Mouse (Mus musculus): ENCODE measurements around the gene Dntt.

Gene Dntt

DNA sequence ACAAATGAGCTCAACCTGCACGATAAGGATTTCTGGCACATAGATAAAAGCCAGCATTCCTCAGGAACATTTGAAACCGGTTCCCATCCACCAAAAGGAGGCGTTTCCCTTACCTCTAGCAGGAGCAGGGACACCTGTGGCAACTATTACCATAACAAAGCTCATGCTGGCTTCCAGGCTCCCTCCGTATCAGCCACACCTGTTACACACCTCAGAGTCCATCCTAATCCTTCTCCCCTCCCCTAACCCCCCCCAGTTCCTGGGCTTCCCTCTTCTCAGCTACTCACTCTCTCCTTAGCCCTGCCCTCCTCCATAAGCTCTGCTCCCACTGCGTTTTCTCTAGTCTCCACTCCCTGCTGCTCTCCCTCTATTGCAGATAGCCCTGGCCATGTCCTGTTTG lies 15.5 kb upstream of the Dntt start:
- DNase-seq, result no peak

DNA sequence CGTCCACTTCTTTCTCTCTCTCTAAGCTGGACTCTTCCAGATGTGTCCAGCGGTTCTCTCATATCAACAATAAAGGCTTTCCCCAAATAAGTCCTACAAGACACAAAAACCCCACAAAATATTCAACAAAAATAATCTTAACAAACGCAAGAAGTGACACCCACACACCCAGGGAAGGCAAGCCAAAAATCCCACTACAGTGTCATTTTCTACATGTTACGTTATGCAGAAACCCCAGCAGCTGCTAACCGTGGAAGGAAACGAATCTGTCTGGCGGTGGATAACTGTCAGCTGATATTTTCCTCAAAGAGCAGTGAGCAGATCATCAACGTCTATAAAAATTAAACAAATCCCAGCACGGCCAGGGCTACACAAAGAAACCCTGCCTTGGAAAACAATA lies 15.1 kb upstream of the Dntt start:
- no peak for DNase-seq

DNA sequence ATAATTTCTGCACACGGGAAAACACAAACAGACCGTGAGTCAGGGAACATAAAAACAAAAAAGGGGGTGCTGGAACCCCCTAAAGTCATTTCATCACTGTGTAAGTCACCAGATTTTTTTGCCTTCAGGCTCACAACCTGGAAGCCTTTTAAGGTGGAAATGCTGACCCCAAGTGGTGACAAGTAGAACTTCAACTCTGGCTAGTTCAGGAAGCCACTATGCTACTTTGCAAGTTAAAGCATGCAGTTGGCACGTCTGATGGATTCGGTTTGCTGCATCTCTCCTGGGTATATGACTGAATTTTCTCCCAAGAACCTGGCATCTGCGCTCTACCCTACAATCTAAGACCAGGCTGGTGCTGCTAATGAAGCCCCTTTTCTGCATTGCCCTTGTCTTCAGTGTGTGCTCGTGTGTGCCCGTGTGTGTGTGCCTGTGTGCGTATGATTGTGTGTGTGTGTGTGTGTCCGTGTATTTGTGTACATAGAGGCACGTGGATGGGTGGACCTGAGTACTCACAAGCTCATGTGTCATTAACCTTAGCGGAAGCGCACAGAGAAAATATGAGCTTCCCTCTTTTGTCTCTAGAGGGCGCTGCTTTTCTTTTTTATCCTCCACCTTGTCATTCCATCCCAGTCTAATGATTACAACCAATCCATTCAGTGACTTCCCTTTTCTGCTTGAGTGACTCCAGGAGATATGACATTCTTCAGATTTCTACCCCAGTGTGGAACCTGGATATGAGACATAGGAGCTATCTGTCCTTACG lies 12.9 kb upstream of the Dntt start:
- peak; percentile 65 for DNase-seq

DNA sequence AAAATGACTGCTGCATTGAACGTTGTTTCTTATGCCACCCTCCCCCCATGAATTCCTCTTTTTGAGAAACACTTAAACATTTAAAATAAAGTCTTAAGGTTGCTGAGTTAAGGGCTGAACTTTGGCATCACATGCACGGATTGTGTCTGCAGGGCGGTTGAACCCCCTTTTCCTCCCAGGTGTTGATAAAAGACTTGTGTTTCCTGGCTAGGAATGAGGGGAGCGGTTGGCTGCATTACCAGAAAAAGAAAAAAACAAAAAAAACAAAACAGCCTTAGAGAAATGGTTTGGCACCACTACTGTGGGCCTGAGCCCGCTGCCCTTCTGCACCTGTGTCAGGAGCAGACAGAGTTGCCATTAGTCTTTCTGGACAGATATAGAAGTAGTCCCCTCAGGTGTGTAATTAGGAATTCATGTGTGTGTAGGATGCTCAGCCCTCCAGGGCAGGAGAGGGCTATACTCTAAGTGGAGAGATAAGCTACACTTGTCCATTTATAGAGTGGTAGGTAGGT lies 9.9 kb upstream of the Dntt start:
- DNase-seq, result no peak

DNA sequence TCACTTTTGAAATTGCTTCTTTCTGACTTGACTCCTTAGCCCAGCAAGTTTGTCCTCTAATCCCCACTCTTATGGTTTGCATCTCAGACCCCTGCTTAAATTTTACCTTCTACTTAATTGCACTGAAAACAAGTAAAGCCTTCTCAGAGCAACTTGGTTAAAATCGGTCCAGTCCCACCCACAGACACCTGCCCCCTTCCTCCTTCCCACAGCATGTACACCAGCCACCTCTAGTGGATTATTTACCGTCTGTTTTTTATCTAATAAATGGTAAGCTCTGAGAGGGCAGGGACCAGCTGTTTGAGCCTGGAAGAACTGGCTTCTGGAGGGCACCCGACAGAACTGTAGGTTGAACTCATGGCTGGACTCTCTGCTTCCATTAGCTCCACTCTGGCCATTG lies 8.5 kb upstream of the Dntt start:
- DNase-seq, result no peak

DNA sequence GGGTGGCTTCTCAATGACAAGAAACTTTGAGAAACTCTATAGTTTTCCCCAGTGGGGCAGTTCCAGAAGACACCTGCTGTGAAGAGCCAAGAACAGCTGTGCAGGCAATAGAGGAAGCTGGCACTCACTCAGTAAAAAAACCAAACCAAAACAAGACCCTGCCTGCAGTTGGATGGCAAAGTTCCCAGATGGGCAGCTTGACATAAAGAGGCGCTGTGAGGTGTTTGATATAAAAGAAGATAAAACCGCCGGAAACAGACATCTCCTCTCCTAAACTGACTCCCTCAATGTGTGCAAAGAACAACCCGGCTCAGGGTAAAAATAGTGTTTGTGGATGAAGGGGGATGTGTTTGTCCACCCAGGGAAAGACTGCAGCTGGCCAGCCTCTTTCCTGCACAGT lies 6.8 kb upstream of the Dntt start:
- no peak for DNase-seq

DNA sequence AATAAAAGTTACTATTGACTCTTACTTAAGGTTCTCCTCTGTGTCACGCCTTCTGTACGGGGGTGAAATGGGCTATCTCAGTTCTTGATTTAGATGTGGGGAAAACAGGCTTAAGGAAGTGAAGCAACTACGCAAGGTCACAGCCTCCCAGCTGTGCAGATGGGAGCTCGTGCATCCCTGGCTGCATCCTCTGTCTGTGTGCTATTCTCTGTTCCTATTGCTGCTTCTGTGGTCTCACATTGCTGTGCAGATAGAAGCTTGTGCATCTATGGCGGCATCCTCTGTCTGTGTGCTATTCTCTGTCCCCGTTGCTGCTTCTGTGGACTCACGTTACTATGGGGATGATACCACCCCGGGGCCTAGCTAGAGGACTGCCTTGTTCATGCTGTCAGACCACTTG lies 2.5 kb upstream of the Dntt start:
- DNase-seq, result no peak

DNA sequence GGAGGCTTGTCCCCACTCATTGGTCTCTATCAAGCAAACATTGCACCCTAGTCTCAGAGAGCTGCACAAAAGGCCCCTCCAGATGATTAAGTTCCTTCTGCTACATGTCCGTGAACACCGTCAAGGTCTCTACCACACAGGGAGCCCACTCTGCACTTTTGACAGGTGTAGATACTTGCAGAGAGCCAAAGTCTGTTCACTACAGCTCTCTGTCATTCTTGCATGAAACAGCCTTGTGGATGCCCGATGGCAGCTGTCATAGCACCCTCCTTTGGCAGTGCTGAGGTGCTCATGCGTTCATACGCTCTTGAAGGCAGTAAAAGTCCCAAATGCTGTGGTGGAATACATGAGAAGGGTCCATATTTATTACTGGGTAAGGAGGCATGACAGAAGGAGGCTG lies 2.1 kb upstream of the Dntt start:
- DNase-seq, result no peak

DNA sequence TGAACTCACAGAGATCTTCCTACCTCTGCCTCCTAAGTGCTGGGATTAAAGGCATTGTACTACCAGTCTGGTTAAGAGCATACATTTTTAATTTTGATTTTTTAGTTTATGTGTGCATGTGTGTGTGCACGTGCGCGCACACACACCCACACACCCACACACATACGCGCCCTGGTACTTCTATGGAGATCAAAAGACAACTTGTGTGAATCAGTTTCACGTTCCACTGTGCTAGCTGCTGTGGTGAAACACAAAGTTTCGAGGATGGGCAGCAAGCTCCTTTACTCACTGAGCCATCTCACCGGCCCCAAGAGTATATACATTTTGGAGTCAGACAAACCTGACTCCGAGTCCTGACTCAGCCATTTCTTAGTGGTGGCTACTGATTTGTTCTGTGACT lies 1.5 kb upstream of the Dntt start:
- DNase-seq, result no peak

DNA sequence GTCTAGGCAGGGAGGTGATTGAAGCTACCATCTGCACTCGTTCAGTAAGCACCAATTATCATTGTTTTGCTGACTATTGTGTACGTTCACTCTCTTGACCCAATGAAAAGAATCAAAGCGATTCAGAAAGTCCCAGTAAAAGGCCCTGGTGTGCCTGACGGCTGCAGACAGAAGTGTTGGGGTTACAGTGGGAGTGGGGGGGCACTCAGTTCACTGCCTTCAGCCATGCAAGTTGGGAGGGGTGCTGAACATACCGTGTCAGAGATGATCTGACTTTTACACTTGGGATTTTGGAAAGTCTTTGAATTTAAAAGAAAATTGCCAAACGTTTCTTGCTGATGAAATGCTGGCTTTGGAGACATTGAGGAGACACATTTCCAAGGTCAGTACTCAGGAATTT lies 1.1 kb downstream of the Dntt start:
- no peak for DNase-seq

DNA sequence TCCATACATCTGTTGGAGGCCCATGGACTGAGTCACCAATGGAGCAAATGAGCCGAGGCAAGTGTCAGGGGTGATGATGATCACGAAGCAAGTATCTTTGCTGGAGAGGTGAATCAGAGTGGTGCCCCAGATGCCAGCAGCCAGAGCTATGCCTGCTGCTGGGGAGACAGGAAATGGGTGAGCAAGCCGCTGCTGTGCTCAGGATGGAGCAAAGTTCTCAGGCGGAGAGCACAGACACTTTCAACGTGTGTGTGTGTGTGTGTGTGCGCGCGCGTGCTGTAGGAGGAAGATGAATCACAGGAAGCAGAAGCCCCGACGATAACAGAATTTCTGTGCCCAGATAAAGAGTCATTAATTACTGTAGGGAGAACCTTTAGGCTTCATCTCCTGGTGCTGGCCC lies 1.9 kb downstream of the Dntt start:
- no peak for DNase-seq

DNA sequence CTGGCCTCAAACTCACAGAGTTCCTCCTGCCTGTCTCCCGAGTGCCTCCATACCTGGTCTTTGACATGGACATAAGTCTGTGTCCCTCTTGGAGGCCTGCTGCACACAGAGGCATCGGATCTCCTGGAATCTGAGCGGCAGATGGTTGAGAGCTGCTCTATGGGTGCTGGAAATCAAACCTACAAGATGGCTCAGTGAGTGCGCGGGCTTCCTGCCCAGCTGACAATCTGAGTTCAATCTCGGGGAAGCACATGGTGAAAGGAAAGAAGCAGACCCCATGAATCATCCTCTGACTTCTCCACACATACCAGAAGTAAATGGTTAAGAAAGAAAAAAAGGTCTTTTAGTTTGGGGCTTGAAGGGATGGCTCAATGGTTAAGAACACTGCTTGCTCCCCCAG lies 2.8 kb downstream of the Dntt start:
- DNase-seq, result no peak

DNA sequence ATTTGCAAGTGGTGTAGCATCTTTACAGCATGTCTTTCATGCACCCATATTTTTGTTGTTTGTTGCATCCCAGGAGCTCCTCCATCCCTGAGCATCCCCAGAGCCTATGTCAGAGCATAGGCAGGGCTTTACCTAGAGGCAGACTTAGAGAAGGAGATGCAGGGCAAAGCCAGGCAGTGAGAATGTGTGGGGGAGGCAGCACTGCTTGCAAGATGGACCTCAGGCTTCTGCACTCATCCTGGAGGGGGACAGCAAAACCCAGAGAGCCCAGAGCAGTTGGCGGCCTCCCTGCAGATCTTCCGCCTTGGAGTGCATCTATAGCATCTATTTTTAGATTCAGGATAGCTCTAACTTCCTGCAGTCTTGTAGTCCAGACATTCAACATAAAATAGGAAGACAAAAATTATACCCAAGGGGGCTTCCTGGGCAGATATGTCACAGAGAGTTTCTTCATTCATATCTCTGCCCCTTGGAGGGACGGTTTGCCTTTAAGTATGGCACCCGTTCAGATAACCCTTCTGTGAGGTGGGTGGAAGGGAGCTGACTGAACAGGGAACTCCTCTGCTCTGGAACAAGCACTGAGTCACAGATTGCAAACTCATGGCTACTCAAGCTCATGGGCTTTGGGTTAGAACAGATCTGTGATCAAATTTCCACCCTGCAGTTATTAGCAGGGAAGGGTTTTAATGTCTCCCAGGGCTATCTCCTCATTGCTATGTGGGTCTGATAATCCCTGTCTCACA lies 6.9 kb downstream of the Dntt start:
- DNase-seq, result no peak

DNA sequence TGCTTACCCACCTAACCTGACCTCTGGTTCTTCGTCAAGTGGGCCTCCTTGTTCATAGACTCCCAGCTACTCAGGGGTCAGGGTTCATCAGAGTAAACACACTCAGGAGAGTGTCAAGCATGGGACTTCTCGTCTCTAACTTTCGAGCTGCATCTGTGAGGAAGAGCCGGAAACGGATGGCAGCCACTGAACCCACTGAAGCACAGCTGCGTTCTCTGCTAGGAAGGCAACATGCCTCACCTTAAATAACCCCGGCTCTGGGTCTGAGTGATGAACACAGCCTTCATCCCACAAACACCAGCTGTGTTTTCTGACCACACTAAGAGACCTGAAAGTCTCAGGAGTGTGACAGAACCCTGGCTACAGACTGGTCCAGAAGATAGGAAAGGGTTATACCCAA lies 10.0 kb downstream of the Dntt start:
- DNase-seq, result no peak

DNA sequence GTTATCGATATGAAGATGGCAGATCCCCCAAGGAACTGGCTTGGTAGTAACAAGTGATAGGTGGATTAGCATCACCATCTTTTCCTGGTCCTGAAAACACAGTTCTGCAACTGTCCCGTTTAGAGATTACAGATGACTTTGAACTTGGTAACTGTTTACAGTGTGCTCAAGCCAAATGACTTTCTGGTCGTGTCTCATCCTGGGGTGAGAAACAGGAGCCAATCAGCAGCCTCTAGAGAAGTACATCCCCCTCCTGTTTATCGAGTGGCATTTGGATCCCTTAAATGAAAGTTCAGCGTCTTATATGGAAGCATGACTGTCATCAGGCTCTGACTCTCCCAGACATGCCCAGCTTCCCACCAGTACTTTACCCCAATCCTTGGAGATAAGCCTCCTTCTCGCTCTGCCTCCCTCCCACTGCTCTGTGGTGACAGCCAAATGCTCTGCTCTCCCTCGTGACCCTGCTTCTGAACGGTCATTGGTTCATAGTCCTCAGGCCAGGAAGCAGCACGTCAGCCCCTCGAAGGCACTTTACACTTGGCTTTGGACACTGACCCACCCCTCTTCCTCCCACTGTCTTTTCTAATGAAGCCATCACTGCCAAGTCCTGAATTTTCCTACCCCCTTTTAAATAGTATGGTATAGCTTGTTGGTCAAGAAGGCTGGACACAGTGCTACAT lies 16.2 kb downstream of the Dntt start:
- DNase-seq, result no peak

DNA sequence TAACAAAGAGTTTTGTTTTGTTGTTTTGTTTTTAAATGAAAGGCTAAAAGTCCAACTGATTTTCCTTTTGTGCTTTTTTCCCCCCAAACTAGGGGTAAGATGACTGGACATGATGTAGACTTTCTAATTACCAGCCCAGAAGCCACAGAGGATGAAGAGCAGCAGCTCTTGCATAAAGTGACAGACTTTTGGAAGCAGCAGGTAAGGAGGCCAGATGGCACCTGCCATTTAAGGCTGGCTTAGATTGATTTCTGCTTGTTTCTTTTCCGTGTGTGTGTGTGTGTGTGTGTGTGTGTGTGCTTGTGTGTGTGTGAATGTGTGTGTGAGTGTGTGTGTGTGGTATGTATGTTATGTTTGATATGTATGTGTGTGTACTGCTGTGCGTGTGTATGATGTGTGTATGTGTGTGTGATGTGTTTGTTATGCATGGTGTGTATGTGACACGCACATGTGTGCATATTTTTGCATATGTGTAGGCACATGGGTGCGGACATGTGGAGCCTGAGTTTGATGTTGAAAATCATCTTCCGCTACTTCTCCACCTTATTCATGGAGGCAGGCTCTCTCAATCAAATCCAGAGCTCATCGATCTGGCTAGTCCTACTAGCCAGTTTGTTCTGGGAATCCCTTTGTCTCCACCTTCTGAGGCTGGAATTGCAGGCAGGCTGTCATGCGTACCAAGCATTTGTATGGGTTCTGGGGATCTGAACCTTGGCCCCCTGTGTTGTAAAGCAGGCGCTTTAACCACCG lies 18.5 kb downstream of the Dntt start:
- no peak for DNase-seq

DNA sequence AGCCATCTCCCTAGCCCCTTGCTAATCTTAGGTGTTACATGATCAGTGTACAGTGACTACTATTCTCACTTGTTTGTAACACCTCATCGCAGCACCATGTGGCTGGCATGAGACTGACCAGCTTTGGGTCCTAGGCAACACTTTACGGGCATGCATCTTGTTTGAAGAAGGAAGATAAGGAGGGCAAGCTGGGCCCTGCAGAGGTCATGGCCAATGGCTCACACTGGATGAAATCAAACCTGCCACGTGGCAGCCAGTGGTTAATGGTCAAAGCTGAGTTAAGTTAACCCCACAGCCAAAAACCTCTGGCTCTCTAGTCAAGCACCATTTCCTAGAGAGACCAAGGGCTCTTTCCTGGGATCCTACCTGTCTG lies 19.1 kb downstream of the Dntt start:
- DNase-seq, result no peak

DNA sequence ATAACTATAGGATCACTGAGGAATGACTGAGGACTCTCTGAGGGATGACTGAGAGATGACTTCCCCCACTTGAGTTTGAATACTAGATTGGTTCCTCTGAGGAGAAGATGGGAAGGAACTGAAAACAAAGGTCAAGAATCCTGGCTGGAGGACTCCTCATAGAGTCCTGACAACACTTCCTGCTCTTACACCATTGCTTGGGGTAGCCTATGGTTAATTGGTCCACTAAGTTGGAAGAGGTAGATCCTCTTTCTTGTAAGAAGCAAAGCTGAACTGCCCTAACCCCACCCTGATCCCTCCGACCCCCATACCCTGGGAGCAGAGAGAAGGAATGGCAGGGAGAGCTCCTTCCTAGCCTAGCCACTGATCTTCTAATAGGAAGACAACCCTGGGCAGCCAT lies 22.6 kb downstream of the Dntt start:
- no peak for DNase-seq

DNA sequence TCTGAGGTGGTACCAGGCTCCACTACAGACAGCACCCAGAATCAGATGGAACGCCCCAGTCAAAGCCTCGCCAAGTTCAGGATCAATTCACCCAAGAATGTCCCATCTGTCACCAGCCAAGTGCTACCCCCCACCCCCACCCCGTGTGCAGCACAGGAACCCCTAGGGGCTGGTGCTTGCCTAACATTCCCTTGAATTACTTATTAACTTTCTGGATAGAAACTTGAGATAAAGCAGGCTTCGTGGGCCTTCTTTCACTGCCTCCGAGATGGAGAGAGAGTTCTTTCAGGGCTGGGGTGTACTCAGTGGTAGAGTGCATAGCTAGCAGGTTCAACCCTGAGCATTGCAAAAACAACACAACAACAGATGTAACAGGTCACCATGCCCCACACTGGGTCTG lies 23.2 kb downstream of the Dntt start:
- no peak for DNase-seq

DNA sequence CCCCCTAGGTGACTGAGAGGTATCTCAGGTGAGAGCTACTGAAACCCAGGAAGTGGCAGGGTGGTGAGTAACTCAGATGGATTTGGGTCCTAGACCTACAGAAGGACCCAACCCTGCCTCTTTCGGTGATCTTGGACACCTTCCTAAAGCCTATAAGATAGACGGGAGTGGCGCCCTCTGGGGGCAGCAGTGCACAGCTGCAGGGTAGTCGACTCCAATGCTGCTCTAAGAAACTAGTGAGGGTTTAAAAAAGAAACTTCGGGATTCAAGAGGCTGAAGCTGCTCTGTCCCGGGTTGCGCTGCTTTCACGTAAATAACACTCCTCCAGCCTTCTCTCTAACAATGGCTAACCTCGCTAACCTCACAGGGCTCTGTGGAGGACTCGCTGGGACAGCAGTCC lies 24.5 kb downstream of the Dntt start:
- DNase-seq, result peak; percentile 14

DNA sequence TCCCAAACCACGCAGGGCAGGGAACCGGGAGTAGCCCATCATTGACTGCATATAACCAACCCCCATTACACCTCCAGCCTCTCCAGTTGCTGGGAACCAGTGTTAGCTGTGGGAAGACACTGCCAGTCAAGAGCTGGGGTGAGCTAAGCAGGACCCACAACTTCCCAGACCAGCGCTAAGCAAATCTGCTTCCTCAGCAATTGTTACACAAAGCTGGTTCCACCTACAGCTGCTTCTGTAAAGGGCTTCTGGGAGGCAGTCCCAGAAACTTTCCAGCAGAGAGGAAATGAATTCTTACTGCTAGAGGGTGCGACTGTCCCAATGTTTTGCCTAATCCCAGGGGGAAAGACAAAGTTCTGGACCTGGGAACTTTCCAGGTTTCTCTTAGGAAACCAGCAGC lies 25.6 kb downstream of the Dntt start:
- no peak for DNase-seq

DNA sequence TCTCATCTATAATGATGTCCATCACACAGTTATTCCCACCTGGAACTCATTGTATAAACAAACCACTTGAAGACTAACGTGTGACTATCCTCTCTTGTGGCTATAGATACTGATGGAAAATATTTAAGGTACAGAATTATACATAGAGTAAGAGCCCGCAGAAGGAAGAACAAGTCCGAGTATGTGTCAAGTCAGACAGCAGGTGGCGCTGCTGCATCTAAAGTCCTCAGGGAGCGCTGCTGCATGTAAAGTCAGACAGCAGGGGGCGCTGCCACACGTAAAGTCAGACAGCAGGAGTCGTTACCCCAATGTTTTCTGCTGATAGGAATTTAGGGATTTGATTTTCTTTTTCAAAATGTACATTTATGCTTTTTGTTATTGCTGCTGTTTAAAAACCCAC lies 42.4 kb downstream of the Dntt start:
- DNase-seq, result peak; percentile 87

DNA sequence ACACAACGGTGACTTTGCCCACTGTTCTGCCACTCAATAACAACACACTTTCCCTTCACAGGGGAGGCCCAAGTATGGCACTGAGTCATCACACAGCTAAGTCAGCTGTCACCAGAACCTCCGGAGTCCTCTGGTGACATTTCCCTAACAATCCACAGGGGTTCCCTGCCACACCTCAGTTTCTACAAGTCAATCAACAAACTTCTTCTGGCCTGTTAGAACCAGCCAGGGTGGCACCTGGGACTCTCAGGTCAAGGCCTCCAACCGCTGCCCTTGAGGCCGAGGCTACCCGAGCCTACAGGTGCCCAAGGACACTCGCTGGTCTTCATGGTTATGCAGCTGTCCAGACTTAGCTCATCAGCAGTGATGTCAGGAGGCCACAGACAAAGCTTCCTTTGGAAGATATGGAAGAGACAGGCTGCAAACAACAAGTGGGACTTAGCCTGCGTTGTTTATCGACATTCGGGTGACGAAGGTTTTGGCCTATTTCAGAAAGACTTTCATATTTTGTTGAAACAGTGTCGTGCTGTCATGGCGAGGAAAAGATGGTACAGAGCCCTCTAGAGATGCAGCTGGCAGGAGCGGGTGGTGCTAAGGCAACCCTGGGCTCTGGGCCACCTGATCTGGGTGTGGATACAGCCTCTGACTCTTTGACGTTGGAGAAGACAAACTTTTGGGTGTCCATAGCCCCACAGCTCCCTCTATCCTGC lies 44.8 kb downstream of the Dntt start:
- DNase-seq, result no peak
